Mouse (Mus musculus): ENCODE data around the gene Gne. TPM values are rescaled to one million over a fixed set of nuclear protein-coding genes. Genes with fewer than 3 reads are reported as not detected.
"Not testable (repeated sequence)": the region's sequence is repeated elsewhere in the genome, so short reads cannot be mapped to it uniquely, and the experiment has no call there.

Gne gene
- total RNA-seq, 2 experiments from 2014 or later, result 42.9 to 49.7 TPM

GRCm38 (mm10) chr4:44074422-44074821 is 9.6 kb downstream of the Gne start:
- intact Hi-C loops (cut with DNase I), result no loop called here
- DNase-seq (ENCODE audit: low spot score in 2 of 2), result no peak

GRCm38 (mm10) chr4:44073799-44074198 is 10.2 kb downstream of the Gne start:
- DNase-seq (ENCODE audit: low spot score in 2 of 2), result no peak
- intact Hi-C loops (cut with DNase I), result no loop called here

- intact Hi-C loops (cut with DNase I), result no loop called here
- no peak for DNase-seq (ENCODE audit: low spot score in 2 of 2)
Measured at GRCm38 (mm10) chr4:44072873-44073441, 11.0 kb downstream of the Gne start.

- peak; percentile 88 to 94 for DNase-seq (ENCODE audit: low spot score in 2 of 2)
- intact Hi-C loops (cut with DNase I), result no loop called here
Measured at GRCm38 (mm10) chr4:44072146-44072872, 11.7 kb downstream of the Gne start.

- no peak for DNase-seq (ENCODE audit: low spot score in 2 of 2)
- intact Hi-C loops (cut with DNase I), result no loop called here
Measured at GRCm38 (mm10) chr4:44071741-44072145, 12.2 kb downstream of the Gne start.

GRCm38 (mm10) chr4:44070641-44071040 is 13.3 kb downstream of the Gne start:
- intact Hi-C loops (cut with DNase I), result no loop called here

GRCm38 (mm10) chr4:44069411-44069810 is 14.6 kb downstream of the Gne start:
- intact Hi-C loops (cut with DNase I), result loop anchor here (5.0 kb wide), 1 partner anchor 223 kb away; no protein-coding TSS in a partner anchor

More at GRCm38 (mm10) chr4:44070641-44071040, 13.3 kb downstream of the Gne start:
- no peak for DNase-seq (ENCODE audit: low spot score in 2 of 2)

GRCm38 (mm10) chr4:44068736-44069135 is 15.2 kb downstream of the Gne start:
- intact Hi-C loops (cut with DNase I), result loop anchor here (5.0 kb wide), 1 partner anchor 224 kb away; no protein-coding TSS in a partner anchor
- no peak for DNase-seq (ENCODE audit: low spot score in 2 of 2)

More at GRCm38 (mm10) chr4:44069411-44069810, 14.6 kb downstream of the Gne start:
- DNase-seq (ENCODE audit: low spot score in 2 of 2), result no peak

- intact Hi-C loops (cut with DNase I), result loop anchor here (1.0 to 5.0 kb wide), 2 partner anchors 52 to 225 kb away; no protein-coding TSS in a partner anchor
- DNase-seq (ENCODE audit: low spot score in 2 of 2), result no peak
Measured at GRCm38 (mm10) chr4:44066891-44067290, 17.1 kb downstream of the Gne start.

- intact Hi-C loops (cut with DNase I), result loop anchor here (1.0 to 5.0 kb wide), 2 partner anchors 54 to 227 kb away; no protein-coding TSS in a partner anchor
- DNase-seq (ENCODE audit: low spot score in 2 of 2), result peak; percentile 92 to 94
Measured at GRCm38 (mm10) chr4:44065355-44066025, 18.5 kb downstream of the Gne start.

GRCm38 (mm10) chr4:44062816-44063215 is 21.2 kb downstream of the Gne start:
- intact Hi-C loops (cut with DNase I), result no loop called here
- peak in 1 of 2 experiments; percentile 35 for DNase-seq (ENCODE audit: low spot score in 2 of 2)

GRCm38 (mm10) chr4:44062062-44062461 is 21.9 kb downstream of the Gne start:
- DNase-seq (ENCODE audit: low spot score in 2 of 2), result peak in 1 of 2 experiments; percentile 53
- intact Hi-C loops (cut with DNase I), result no loop called here

- intact Hi-C loops (cut with DNase I), result no loop called here
Measured at GRCm38 (mm10) chr4:44059674-44060073, 24.3 kb downstream of the Gne start.

GRCm38 (mm10) chr4:44049812-44050211 is 34.2 kb downstream of the Gne start:
- intact Hi-C loops (cut with DNase I), result no loop called here
- no peak for DNase-seq (ENCODE audit: low spot score in 2 of 2)

More at GRCm38 (mm10) chr4:44059674-44060073, 24.3 kb downstream of the Gne start:
- no peak for DNase-seq (ENCODE audit: low spot score in 2 of 2)

GRCm38 (mm10) chr4:44046066-44046465 is 37.9 kb downstream of the Gne start:
- DNase-seq (ENCODE audit: low spot score in 2 of 2), result no peak
- intact Hi-C loops (cut with DNase I), result no loop called here

- DNase-seq (ENCODE audit: low spot score in 2 of 2), result no peak
- intact Hi-C loops (cut with DNase I), result no loop called here
Measured at GRCm38 (mm10) chr4:44044685-44045356, 39.2 kb downstream of the Gne start.

- DNase-seq (ENCODE audit: low spot score in 2 of 2); intact Hi-C loops (cut with DNase I): not testable (repeated sequence)
Measured at GRCm38 (mm10) chr4:44043182-44043581, 40.8 kb downstream of the Gne start.

- intact Hi-C loops (cut with DNase I), result no loop called here
- DNase-seq (ENCODE audit: low spot score in 2 of 2), result no peak
Measured at GRCm38 (mm10) chr4:44042429-44042828, 41.5 kb downstream of the Gne start.

GRCm38 (mm10) chr4:44040802-44041201 is 43.2 kb downstream of the Gne start:
- intact Hi-C loops (cut with DNase I), result no loop called here
- no peak for DNase-seq (ENCODE audit: low spot score in 2 of 2)

GRCm38 (mm10) chr4:44036455-44036854 is 47.5 kb downstream of the Gne start:
- intact Hi-C loops (cut with DNase I), result no loop called here
- DNase-seq (ENCODE audit: low spot score in 2 of 2), result no peak
